Mouse (Mus musculus): ENCODE results near the gene Amph. TPM values are rescaled to one million over a fixed set of nuclear protein-coding genes. Genes with fewer than 3 reads are reported as not detected.

Gene Amph
- total and polyA plus RNA-seq, 3 experiments, result not detected

DNA sequence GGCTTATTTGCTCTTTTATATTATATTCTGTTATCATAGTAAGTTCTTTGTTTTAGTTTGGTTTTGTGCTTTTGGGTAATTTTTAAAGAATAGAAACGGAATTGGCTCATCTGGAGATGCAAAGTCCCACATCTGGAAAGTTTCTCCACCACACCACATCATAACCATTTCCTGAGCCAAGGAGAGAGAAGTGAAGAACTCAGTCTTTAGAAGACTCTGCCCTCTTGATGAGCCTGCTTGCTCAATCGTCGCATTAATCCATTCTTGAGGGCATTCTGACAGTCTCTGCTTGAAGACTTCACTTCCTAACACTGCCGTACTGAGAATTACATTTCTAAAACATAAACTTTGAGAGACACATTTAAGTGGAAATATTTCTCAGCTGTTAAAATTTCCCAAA is 133.9 kb downstream of the Amph start:
- no peak for DNase-seq (ENCODE audit: low read depth, low spot score)
- no peaks in the 10 kb centered on the region for H3K9me3 ChIP-seq (replicated peaks; ENCODE audit: insufficient read depth, low read length)
- no peak overlapping the region for H3K27ac ChIP-seq (ENCODE audit: control insufficient read depth, low read depth, low read length)
- no peaks in the 10 kb centered on the region for H3K79me2 ChIP-seq (ENCODE audit: control insufficient read depth, insufficient read depth, low read length, poor library complexity)
- H3K9ac ChIP-seq (ENCODE audit: control insufficient read depth, low read depth, low read length, poor library complexity, severe bottlenecking), result no peak overlapping the region
- no peak for TF ChIP-seq MYC (IDR thresholded peaks at IDR 0.05; ENCODE audit: low read depth, low read length)
- no peak for TF ChIP-seq RCOR1 (IDR thresholded peaks at IDR 0.05; ENCODE audit: low read depth, low read length)
- no peak for TF ChIP-seq MAZ (IDR thresholded peaks at IDR 0.05; ENCODE audit: low read depth, low read length)
- TF ChIP-seq MXI1 (IDR thresholded peaks at IDR 0.05; ENCODE audit: low read depth, low read length), result no peak
- TF ChIP-seq ELF1 (IDR thresholded peaks at IDR 0.05; ENCODE audit: low read depth, low read length), result no peak
- TF ChIP-seq MAX (IDR thresholded peaks at IDR 0.05; ENCODE audit: low read length), result no peak
- TF ChIP-seq GABPA (IDR thresholded peaks at IDR 0.05; ENCODE audit: low read depth, low read length), result no peak
- no peak for TF ChIP-seq MYB (IDR thresholded peaks at IDR 0.05; ENCODE audit: low read depth, low read length)
- no peak for TF ChIP-seq MEF2A (IDR thresholded peaks at IDR 0.05; ENCODE audit: extremely low read depth, insufficient replicate concordance, low read depth, low read length, poor library complexity, severe bottlenecking)
- TF ChIP-seq GATA1 (IDR thresholded peaks at IDR 0.05; ENCODE audit: low read depth, low read length), result no peak
- TF ChIP-seq CHD1 (IDR thresholded peaks at IDR 0.05; ENCODE audit: low read depth, low read length), result no peak
- TF ChIP-seq UBTF (IDR thresholded peaks at IDR 0.05; ENCODE audit: borderline replicate concordance, insufficient read depth, low read depth, low read length), result no peak
- TF ChIP-seq ZKSCAN1 (IDR thresholded peaks at IDR 0.05; ENCODE audit: low read depth, low read length), result no peak
- TF ChIP-seq NRF1 (IDR thresholded peaks at IDR 0.05; ENCODE audit: insufficient read depth, low read depth, low read length, poor library complexity, severe bottlenecking), result no peak
- TF ChIP-seq USF2 (IDR thresholded peaks at IDR 0.05; ENCODE audit: borderline replicate concordance in 1 of 2, insufficient read depth in 1 of 2, low read depth in 1 of 2, low read length in 2 of 2), result no peak
- TF ChIP-seq USF1 (IDR thresholded peaks at IDR 0.05; ENCODE audit: low read depth, low read length), result no peak
- H3K4me3 ChIP-seq (ENCODE audit: control insufficient read depth in 1 of 2, insufficient read depth in 1 of 2, low read depth in 2 of 2, low read length in 2 of 2), result no peak overlapping the region
- H3K4me1 ChIP-seq (ENCODE audit: control insufficient read depth in 1 of 2, insufficient read depth in 2 of 2, low read length in 2 of 2), result no peaks in the 10 kb centered on the region
- H3K36me3 ChIP-seq (ENCODE audit: control insufficient read depth in 1 of 2, insufficient read depth in 2 of 2, low read length in 2 of 2), result no peaks in the 10 kb centered on the region
- H3K27me3 ChIP-seq (ENCODE audit: control insufficient read depth in 1 of 2, insufficient read depth in 2 of 2, low read length in 2 of 2), result no peaks in the 10 kb centered on the region; a peak in 1 of 4 replicates

DNA sequence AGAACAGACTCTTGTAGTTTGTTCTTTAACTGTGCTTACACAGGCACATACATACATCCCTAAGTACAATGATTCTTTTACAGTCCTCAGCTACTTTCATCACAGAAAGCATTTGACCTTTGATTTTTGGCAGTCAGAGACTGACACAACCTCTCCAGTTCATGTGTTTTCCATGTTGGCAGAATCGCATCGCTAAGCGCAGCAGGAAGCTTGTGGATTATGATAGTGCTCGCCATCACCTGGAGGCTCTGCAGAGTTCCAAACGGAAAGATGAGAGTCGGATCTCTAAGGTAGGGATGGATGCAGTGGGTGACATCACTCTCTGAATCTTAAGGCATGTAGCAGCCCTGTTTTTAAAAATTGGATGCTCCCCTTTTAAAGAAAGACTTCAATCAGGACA is 146.6 kb downstream of the Amph start:
- no peak for TF ChIP-seq CTCF (IDR thresholded peaks at IDR 0.05 in 2 of 3, conservative IDR thresholded peaks at IDR 0.05 in 1 of 3; ENCODE audit: control insufficient read depth in 1 of 3, insufficient read depth in 1 of 3, low read depth in 2 of 3, low read length in 3 of 3, poor library complexity in 1 of 3, severe bottlenecking in 1 of 3)
- TF ChIP-seq KAT2A (conservative IDR thresholded peaks at IDR 0.05; ENCODE audit: low read depth, low read length), result no peak
- TF ChIP-seq ZC3H11A (IDR thresholded peaks at IDR 0.05; ENCODE audit: low read depth, low read length), result no peak
- no peak for TF ChIP-seq GABPA (IDR thresholded peaks at IDR 0.05; ENCODE audit: low read depth, low read length)
- no peak for TF ChIP-seq MAFK (IDR thresholded peaks at IDR 0.05; ENCODE audit: borderline replicate concordance, low read depth, low read length)
- TF ChIP-seq SIN3A (IDR thresholded peaks at IDR 0.05; ENCODE audit: low read length), result no peak
- TF ChIP-seq NRF1 (IDR thresholded peaks at IDR 0.05; ENCODE audit: insufficient read depth, low read depth, low read length, poor library complexity, severe bottlenecking), result no peak
- TF ChIP-seq POLR2A (IDR thresholded peaks at IDR 0.05; ENCODE audit: control insufficient read depth in 1 of 2, insufficient read depth in 1 of 2, low read depth in 1 of 2, low read length in 2 of 2, poor library complexity in 1 of 2), result no peak
- TF ChIP-seq MAZ (IDR thresholded peaks at IDR 0.05; ENCODE audit: low read depth, low read length), result no peak
- TF ChIP-seq ETS1 (IDR thresholded peaks at IDR 0.05; ENCODE audit: low read depth, low read length), result no peak
- TF ChIP-seq ZMIZ1 (IDR thresholded peaks at IDR 0.05; ENCODE audit: low read depth, low read length), result no peak
- TF ChIP-seq MXI1 (IDR thresholded peaks at IDR 0.05; ENCODE audit: low read depth, low read length), result no peak
- TF ChIP-seq POLR2AphosphoS2 (IDR thresholded peaks at IDR 0.05; ENCODE audit: low read length), result no peak
- TF ChIP-seq RAD21 (IDR thresholded peaks at IDR 0.05; ENCODE audit: low read depth, low read length), result no peak
- no peak for TF ChIP-seq GATA1 (IDR thresholded peaks at IDR 0.05; ENCODE audit: low read depth, low read length)
- TF ChIP-seq BHLHE40 (IDR thresholded peaks at IDR 0.05; ENCODE audit: borderline replicate concordance, low read depth, low read length), result no peak
- no peak for TF ChIP-seq MAX (IDR thresholded peaks at IDR 0.05; ENCODE audit: low read length)
- Histone ChIP-seq H3K9ac (ENCODE audit: control insufficient read depth, low read depth, low read length, poor library complexity, severe bottlenecking) (no peak overlapping the region), H3K27me3 (ENCODE audit: control insufficient read depth in 1 of 2, insufficient read depth in 2 of 2, low read length in 2 of 2) (peaks cover 0 to 4% of the 10 kb centered on the region in 2 experiments; a peak in 3 of 4 replicates), H3K9me3 (replicated peaks; ENCODE audit: insufficient read depth, low read length) (no peaks in the 10 kb centered on the region), H3K4me3 (ENCODE audit: control insufficient read depth in 1 of 2, insufficient read depth in 1 of 2, low read depth in 2 of 2, low read length in 2 of 2) (no peak overlapping the region), H3K4me1 (ENCODE audit: control insufficient read depth in 1 of 2, insufficient read depth in 2 of 2, low read length in 2 of 2) (no peaks in the 10 kb centered on the region), H3K36me3 (ENCODE audit: control insufficient read depth in 1 of 2, insufficient read depth in 2 of 2, low read length in 2 of 2) (no peaks in the 10 kb centered on the region), H3K27ac (ENCODE audit: control insufficient read depth, low read depth, low read length) (no peak overlapping the region), H3K79me2 (ENCODE audit: control insufficient read depth, insufficient read depth, low read length, poor library complexity) (no peaks in the 10 kb centered on the region)
- DNase-seq (ENCODE audit: low read depth, low spot score), result no peak
